Mouse (Mus musculus) T-cell, adult 2 months (primary cell): ENCODE measurements around the gene Rars.
A peak's percentile ranks its signal among the peaks of the same experiment; 100 is the strongest.
"Not testable (repeated sequence)": the region's sequence is repeated elsewhere in the genome, so short reads cannot be mapped to it uniquely, and the experiment has no call there.

ENCODE experiments used
- DNase-seq: peaks from one replicate; pipeline ENCODE4 v3.0.0; 2022; ENCODE audit warnings: low spot score

Gene Rars

GRCm38 (mm10) chr11:35838345-35839338 lies 4.3 kb upstream of the Rars start:
- peak; percentile 80 for DNase-seq

- DNase-seq = no peak
These were observed 3.1 kb upstream of the Rars start for GRCm38 (mm10) chr11:35837156-35838126.

GRCm38 (mm10) chr11:35833270-35833669 lies 1.0 kb downstream of the Rars start:
- no peak for DNase-seq

GRCm38 (mm10) chr11:35832139-35832538 lies 2.2 kb downstream of the Rars start:
- no peak for DNase-seq

GRCm38 (mm10) chr11:35827714-35828113 lies 6.6 kb downstream of the Rars start:
- DNase-seq = no peak

- no peak for DNase-seq
These were observed 18.0 kb downstream of the Rars start for GRCm38 (mm10) chr11:35816316-35816715.

GRCm38 (mm10) chr11:35811458-35811857 lies 22.8 kb downstream of the Rars start:
- no peak for DNase-seq

- DNase-seq = no peak
These were observed 33.0 kb downstream of the Rars start for GRCm38 (mm10) chr11:35801332-35801731.

- DNase-seq = no peak
These were observed 35.4 kb downstream of the Rars start, which contains the start of gene Fbll1 for GRCm38 (mm10) chr11:35798874-35799273. Gene Fbll1, minus strand, starts transcription at chr11:35798884.

GRCm38 (mm10) chr11:35798495-35798820 lies 35.8 kb downstream of the Rars start:
- peak; percentile 13 for DNase-seq

- DNase-seq = no peak
These were observed 36.4 kb downstream of the Rars start for GRCm38 (mm10) chr11:35797751-35798494.

GRCm38 (mm10) chr11:35792800-35793199 lies 41.5 kb downstream of the Rars start:
- DNase-seq = not testable (repeated sequence)

- no peak for DNase-seq
These were observed 45.9 kb downstream of the Rars start for GRCm38 (mm10) chr11:35788443-35788842.

- DNase-seq = no peak
These were observed 49.8 kb downstream of the Rars start for GRCm38 (mm10) chr11:35784537-35784936.

- no peak for DNase-seq
These were observed 50.3 kb downstream of the Rars start for GRCm38 (mm10) chr11:35784002-35784401.

GRCm38 (mm10) chr11:35783038-35783437 lies 51.3 kb downstream of the Rars start:
- no peak for DNase-seq

GRCm38 (mm10) chr11:35782444-35782843 lies 51.9 kb downstream of the Rars start:
- DNase-seq = no peak

- DNase-seq = no peak
These were observed 54.0 kb downstream of the Rars start for GRCm38 (mm10) chr11:35780336-35780735.

GRCm38 (mm10) chr11:35776452-35776851 lies 57.9 kb downstream of the Rars start:
- DNase-seq = no peak

- DNase-seq = no peak
These were observed 58.7 kb downstream of the Rars start for GRCm38 (mm10) chr11:35775606-35776005.

- DNase-seq = no peak
These were observed 63.4 kb downstream of the Rars start for GRCm38 (mm10) chr11:35770741-35771504.
